Mouse (Mus musculus): ENCODE results near the gene Pak6.

DNA sequence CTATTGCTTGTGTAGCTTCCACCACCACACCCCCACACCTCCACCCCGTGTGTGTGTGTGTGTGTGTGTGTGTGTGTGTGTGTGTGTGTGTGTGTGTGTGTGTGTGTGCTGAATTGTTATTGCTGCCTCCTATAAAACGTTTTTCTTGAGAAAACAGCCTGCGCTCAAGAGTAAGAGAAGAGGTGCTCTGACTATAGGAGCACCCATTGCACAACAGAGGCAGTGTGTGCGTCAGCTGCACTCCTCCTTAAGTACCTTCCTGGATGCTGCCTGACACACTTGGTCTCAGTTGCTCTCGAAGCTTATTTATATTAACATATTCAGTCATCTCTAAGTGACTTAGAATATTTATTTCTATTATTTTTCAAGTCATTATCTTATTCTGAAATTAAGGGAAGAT, 45.1 kb upstream of the Pak6 start:
- TF ChIP-seq POLR2A (IDR thresholded peaks at IDR 0.05; ENCODE audit: borderline replicate concordance, control insufficient read depth, low read depth, low read length) (no peak), CTCF (IDR thresholded peaks at IDR 0.05; ENCODE audit: control insufficient read depth, insufficient read depth, low read length) (no peak)
